Mouse (Mus musculus) liver, postnatal 0 days (tissue): ENCODE measurements at regions not wholly inside any gene's neighbourhood (a gene's known extent, or its start where the extent isn't known, plus 50 kb on each side); places are given as distances from the start of the nearest gene placed in this dataset.

Experiments
- CTCF ChIP-seq: sonication (generic); IDR thresholded peaks from 2 replicates; pipeline ENCODE4 v1.5.1; 2016; ENCODE audit warnings: antibody characterized with exemption, low read depth
- EP300 ChIP-seq: IDR thresholded peaks from 2 replicates; pipeline ENCODE4 v1.6.1; 2016; ENCODE audit warnings: antibody characterized with exemption, low read depth, mild to moderate bottlenecking

GRCm38 (mm10) chr2:148563390-148563789, 109.0 kb upstream of the Nxt1 start:
- TF ChIP-seq CTCF (no peak), EP300 (peak; percentile 78)
